Mouse (Mus musculus): ENCODE results near the gene Foxr1. TPM values are rescaled to one million over a fixed set of nuclear protein-coding genes. Genes with fewer than 3 reads are reported as not detected.
A peak's percentile ranks its signal among the peaks of the same experiment; 100 is the strongest.

Gene Foxr1
- polyA plus RNA-seq, 1 experiment from 2014 or later, result not detected

DNA sequence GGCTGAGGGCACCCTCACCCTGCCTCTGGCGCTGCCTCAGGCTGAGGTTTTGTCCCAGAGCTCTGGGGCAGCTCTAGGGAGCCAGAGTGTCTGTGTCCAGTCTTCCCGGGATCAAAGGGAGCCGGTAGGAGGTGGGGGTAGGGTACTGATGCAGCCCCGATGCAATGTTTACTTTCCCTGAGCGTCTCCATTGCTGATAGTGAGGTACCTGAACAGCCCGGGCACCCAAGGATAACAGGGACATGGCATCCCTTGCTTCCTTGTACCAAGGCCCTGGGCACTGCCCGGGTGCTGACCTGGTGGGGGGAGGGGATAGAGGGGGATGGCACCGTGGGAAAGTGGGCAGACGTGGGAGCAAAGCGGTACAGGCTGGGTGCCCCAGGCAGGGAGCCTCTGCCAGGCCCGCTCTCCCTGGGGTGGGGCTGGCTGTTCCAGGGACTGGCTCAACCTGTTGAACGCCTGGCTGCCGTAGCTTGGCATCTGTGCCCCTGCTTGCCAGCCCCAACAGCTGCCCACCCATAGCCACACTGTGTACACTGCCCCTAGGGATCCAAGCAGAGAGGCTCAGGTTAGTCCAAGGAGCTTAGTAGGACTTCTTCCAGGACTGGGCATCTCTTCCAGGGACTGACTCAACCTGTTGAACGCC lies 44.7 kb upstream of the Foxr1 start:
- WGBS, result 25% methylated on average over 14 of the region's 14 CpGs
- no peak for ATAC-seq (replicated peaks; ENCODE audit: extremely low read depth, insufficient read depth, low FRiP score)

DNA sequence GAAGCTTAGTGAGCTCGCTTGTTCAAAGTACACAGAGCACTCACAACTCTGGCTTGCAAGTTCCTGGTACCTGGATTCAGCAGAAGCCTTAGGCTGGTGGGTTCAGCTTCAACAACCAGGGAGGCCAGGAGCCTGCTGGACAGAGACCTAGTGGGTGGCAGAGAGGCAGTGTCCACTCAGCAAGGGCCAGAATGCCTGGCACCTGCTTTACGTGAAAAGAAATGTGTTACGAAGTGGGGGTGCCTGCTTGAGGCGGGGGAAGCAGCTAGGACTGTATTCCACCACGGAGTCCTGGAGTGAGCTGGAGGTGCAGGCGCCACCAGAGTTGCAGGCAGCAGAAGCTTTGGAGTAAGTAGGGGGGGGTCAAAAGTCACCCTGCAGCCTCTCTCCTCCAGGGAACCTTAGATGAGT lies 44.2 kb upstream of the Foxr1 start:
- H3K4me1 ChIP-seq (ENCODE audit: control insufficient read depth, insufficient read depth, low read length), result peaks cover 70% of the 10 kb centered on the region
- H3K9me3 ChIP-seq (replicated peaks; ENCODE audit: control insufficient read depth, low read length), result no peaks in the 10 kb centered on the region
- peak overlapping the region; percentile 99 for H3K9ac ChIP-seq (ENCODE audit: low read length)
- H3K27me3 ChIP-seq (ENCODE audit: control insufficient read depth, insufficient read depth, low read length), result no peaks in the 10 kb centered on the region
- ATAC-seq (replicated peaks; ENCODE audit: extremely low read depth, insufficient read depth, low FRiP score), result no peak
- H3K4me2 ChIP-seq (ENCODE audit: low read depth, low read length), result peak overlapping the region; percentile 95
- 36% methylated on average over 6 of the region's 6 CpGs for WGBS
- H3K27ac ChIP-seq (ENCODE audit: low read length), result peak overlapping the region; percentile 95
- peak overlapping the region; percentile 96 for H3K4me3 ChIP-seq (ENCODE audit: low read length)
- no peaks in the 10 kb centered on the region for H3K36me3 ChIP-seq (ENCODE audit: control insufficient read depth, insufficient read depth)

More for the DNA sequence above, 44.7 kb upstream of the Foxr1 start:
- Histone ChIP-seq H3K9ac (ENCODE audit: low read length) (peak overlapping the region; percentile 99), H3K4me2 (ENCODE audit: low read depth, low read length) (peak overlapping the region; percentile 95), H3K4me1 (ENCODE audit: control insufficient read depth, insufficient read depth, low read length) (peaks cover 71% of the 10 kb centered on the region), H3K9me3 (replicated peaks; ENCODE audit: control insufficient read depth, low read length) (no peaks in the 10 kb centered on the region), H3K27ac (ENCODE audit: low read length) (peak overlapping the region; percentile 95), H3K4me3 (ENCODE audit: low read length) (peak overlapping the region; percentile 96), H3K36me3 (ENCODE audit: control insufficient read depth, insufficient read depth) (no peaks in the 10 kb centered on the region), H3K27me3 (ENCODE audit: control insufficient read depth, insufficient read depth, low read length) (no peaks in the 10 kb centered on the region)

DNA sequence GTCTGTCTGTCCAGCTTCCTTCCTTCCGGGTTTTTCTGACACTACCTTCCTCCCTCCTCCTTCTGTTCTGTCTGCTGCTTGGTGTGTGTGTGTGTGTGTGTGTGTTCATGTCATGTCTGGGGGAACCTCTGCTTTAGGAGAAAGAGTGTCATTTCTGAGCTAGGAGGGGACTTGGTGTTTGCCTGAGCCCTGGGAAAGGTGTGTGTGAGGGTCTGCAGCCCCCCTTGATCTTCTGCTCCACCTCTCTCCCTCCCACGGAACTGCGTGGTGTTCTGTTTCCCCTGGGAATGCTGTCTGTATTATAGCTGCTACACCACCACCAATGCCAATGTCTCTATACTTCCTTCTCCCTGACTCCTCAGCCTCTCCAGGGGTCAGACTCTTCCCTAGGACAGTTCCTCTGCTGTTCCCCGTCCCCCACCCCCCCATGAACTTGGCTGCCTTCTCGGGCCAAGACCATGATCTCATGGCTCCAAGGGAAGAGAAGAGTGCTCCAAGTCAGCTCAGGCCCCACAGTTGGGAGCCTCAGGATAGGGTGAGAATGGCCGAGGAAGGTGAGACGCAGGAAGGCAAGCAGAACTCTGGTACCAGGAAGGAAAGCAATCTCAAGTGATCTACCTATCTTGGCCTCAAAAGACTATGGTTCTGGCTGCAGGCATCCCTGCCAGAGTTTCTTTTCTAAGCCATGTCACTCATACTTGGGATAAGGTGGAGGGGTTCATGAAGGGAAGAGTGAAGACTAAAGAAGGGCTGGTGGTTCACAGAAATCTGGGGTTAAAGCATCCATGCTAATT lies 43.6 kb upstream of the Foxr1 start:
- H3K4me1 ChIP-seq (ENCODE audit: control insufficient read depth, insufficient read depth, low read length), result peaks cover 67% of the 10 kb centered on the region
- peak overlapping the region; percentile 95 for H3K4me2 ChIP-seq (ENCODE audit: low read depth, low read length)
- peak overlapping the region; percentile 95 for H3K27ac ChIP-seq (ENCODE audit: low read length)
- H3K9ac ChIP-seq (ENCODE audit: low read length), result peak overlapping the region; percentile 99
- no peaks in the 10 kb centered on the region for H3K36me3 ChIP-seq (ENCODE audit: control insufficient read depth, insufficient read depth)
- peak overlapping the region; percentile 96 for H3K4me3 ChIP-seq (ENCODE audit: low read length)
- no peaks in the 10 kb centered on the region for H3K27me3 ChIP-seq (ENCODE audit: control insufficient read depth, insufficient read depth, low read length)
- no peak for ATAC-seq (replicated peaks; ENCODE audit: extremely low read depth, insufficient read depth, low FRiP score)
- H3K9me3 ChIP-seq (replicated peaks; ENCODE audit: control insufficient read depth, low read length), result no peaks in the 10 kb centered on the region
- WGBS, result 12% methylated on average over 7 of the region's 7 CpGs

- no peaks in the 10 kb centered on the region for H3K27me3 ChIP-seq (ENCODE audit: control insufficient read depth, insufficient read depth, low read length)
These were observed 42.6 kb upstream of the Foxr1 start for GRCm38 (mm10) chr9:44483510-44484044.

GRCm38 (mm10) chr9:44483041-44483509 lies 42.1 kb upstream of the Foxr1 start:
- no peak for ATAC-seq (replicated peaks; ENCODE audit: extremely low read depth, insufficient read depth, low FRiP score)
- peak overlapping the region; percentile 99 for H3K9ac ChIP-seq (ENCODE audit: low read length)
- peaks cover 55% of the 10 kb centered on the region for H3K4me1 ChIP-seq (ENCODE audit: control insufficient read depth, insufficient read depth, low read length)
- H3K27ac ChIP-seq (ENCODE audit: low read length), result peak overlapping the region; percentile 95
- peak overlapping the region; percentile 95 for H3K4me2 ChIP-seq (ENCODE audit: low read depth, low read length)
- H3K9me3 ChIP-seq (replicated peaks; ENCODE audit: control insufficient read depth, low read length), result no peaks in the 10 kb centered on the region
- WGBS, result under 1% methylated on average over 39 of the region's 39 CpGs
- no peaks in the 10 kb centered on the region for H3K27me3 ChIP-seq (ENCODE audit: control insufficient read depth, insufficient read depth, low read length)
- H3K4me3 ChIP-seq (ENCODE audit: low read length), result peak overlapping the region; percentile 96
- H3K36me3 ChIP-seq (ENCODE audit: control insufficient read depth, insufficient read depth), result no peaks in the 10 kb centered on the region

More at GRCm38 (mm10) chr9:44483510-44484044, 42.6 kb upstream of the Foxr1 start:
- Histone ChIP-seq H3K36me3 (ENCODE audit: control insufficient read depth, insufficient read depth) (no peaks in the 10 kb centered on the region), H3K4me3 (ENCODE audit: low read length) (peak overlapping the region; percentile 96), H3K9me3 (replicated peaks; ENCODE audit: control insufficient read depth, low read length) (no peaks in the 10 kb centered on the region), H3K4me2 (ENCODE audit: low read depth, low read length) (peak overlapping the region; percentile 95), H3K27ac (ENCODE audit: low read length) (peak overlapping the region; percentile 95), H3K4me1 (ENCODE audit: control insufficient read depth, insufficient read depth, low read length) (peaks cover 57% of the 10 kb centered on the region), H3K9ac (ENCODE audit: low read length) (peak overlapping the region; percentile 99)
- 0 out of 2 replicates have a peak, but pooled peaks have one; percentile 4 for ATAC-seq (replicated peaks; ENCODE audit: extremely low read depth, insufficient read depth, low FRiP score)
- WGBS, result under 1% methylated on average over 12 of the region's 12 CpGs

- H3K27ac ChIP-seq (ENCODE audit: low read length), result peak within 1 kb of the TSS; percentile 95
- peak within 1 kb of the TSS; percentile 96 for H3K4me3 ChIP-seq (ENCODE audit: low read length)
- H3K9me3 ChIP-seq (replicated peaks; ENCODE audit: control insufficient read depth, low read length), result no peaks in the 10 kb centered on the region
- H3K9ac ChIP-seq (ENCODE audit: low read length), result peak within 1 kb of the TSS; percentile 99
- peak within 1 kb of the TSS; percentile 95 for H3K4me2 ChIP-seq (ENCODE audit: low read depth, low read length)
- H3K27me3 ChIP-seq (ENCODE audit: control insufficient read depth, insufficient read depth, low read length), result no peaks in the 10 kb centered on the region
- 1% methylated on average over 16 of the region's 31 CpGs for WGBS
- H3K4me1 ChIP-seq (ENCODE audit: control insufficient read depth, insufficient read depth, low read length), result peaks cover 53% of the 10 kb centered on the region
- peak; percentile 49 for ATAC-seq (replicated peaks; ENCODE audit: extremely low read depth, insufficient read depth, low FRiP score)
- H3K36me3 ChIP-seq (ENCODE audit: control insufficient read depth, insufficient read depth), result no peaks in the 10 kb centered on the region
These were observed 41.6 kb upstream of the Foxr1 start, which contains the start of gene Bcl9l for GRCm38 (mm10) chr9:44482552-44482951. TSS of gene Bcl9l (plus strand) at chr9:44482825.

DNA sequence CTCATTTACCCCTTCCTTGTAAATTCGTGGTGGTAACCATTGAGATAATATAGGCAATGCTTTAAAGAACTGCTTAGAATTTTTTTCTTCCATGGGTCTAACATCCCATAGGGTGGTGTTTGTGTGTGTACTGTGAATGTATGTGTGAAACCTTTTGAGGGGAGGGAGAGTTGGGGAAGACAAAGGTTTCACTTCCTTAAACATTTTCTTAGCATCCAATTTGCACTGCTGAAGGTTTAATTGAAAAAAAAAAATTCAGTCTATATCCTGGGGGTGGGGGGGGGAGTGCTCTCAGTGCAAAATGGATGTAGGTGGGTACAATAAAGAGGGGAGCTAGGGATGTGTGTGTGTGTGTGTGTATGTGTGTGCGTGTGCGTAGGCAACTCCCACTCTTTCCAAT lies 41.2 kb upstream of the Foxr1 start:
- peak overlapping the region; percentile 99; the same call in 1 of the 2 replicates for H3K9ac ChIP-seq (ENCODE audit: low read length)
- H3K36me3 ChIP-seq (ENCODE audit: control insufficient read depth, insufficient read depth), result no peaks in the 10 kb centered on the region
- H3K9me3 ChIP-seq (replicated peaks; ENCODE audit: control insufficient read depth, low read length), result no peaks in the 10 kb centered on the region
- 18% methylated on average over 3 of the region's 3 CpGs for WGBS
- peak overlapping the region; percentile 95 for H3K27ac ChIP-seq (ENCODE audit: low read length)
- H3K4me2 ChIP-seq (ENCODE audit: low read depth, low read length), result peak overlapping the region; percentile 95
- H3K4me3 ChIP-seq (ENCODE audit: low read length), result peak overlapping the region; percentile 96
- H3K27me3 ChIP-seq (ENCODE audit: control insufficient read depth, insufficient read depth, low read length), result no peaks in the 10 kb centered on the region
- ATAC-seq (replicated peaks; ENCODE audit: extremely low read depth, insufficient read depth, low FRiP score), result no peak
- H3K4me1 ChIP-seq (ENCODE audit: control insufficient read depth, insufficient read depth, low read length), result peaks cover 52% of the 10 kb centered on the region

DNA sequence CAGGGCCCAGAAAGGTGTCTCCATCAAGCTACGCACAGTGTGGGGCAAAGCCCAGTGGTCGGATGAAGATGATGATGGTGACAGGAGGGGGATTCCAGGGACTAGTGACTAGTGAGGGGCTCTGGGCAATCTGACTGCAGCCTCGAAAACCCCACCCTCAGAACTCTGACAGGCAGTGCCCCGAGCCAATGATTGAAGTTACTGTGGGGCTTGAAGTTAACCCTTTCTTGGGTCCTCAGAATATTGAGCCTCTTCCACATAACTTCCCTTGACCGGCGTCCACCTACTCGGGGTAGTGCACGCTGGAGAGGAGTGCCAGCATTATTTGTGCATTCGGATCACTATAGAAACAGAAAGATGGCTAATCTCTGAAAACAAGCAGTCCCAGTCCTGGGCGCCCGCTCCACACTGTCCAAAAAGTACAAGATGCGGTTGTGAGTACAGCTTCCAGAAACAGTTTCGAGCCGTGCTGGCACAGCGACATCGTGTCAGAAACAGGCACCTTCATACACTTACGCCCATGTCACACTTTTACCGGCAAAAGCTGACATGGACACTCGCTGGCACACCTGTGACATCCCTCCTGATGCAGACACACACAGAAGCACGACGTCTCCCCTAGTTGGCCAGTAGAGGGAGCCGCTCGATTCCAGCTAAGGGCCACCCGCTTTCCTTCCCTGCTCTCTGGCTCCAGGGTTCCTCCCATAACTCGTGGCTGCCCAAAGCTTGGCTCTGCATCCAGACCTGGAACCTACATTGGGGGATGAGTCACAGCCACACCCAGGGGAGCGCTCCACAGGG lies 38.9 kb upstream of the Foxr1 start:
- Histone ChIP-seq H3K9me3 (replicated peaks; ENCODE audit: control insufficient read depth, low read length) (no peaks in the 10 kb centered on the region), H3K9ac (ENCODE audit: low read length) (peak overlapping the region; percentile 86), H3K27me3 (ENCODE audit: control insufficient read depth, insufficient read depth, low read length) (no peaks in the 10 kb centered on the region), H3K4me3 (ENCODE audit: low read length) (peak overlapping the region; percentile 74), H3K4me1 (ENCODE audit: control insufficient read depth, insufficient read depth, low read length) (peaks cover 30% of the 10 kb centered on the region), H3K27ac (ENCODE audit: low read length) (peak overlapping the region; percentile 97), H3K36me3 (ENCODE audit: control insufficient read depth, insufficient read depth) (no peaks in the 10 kb centered on the region), H3K4me2 (ENCODE audit: low read depth, low read length) (peak overlapping the region; percentile 95)
- WGBS, result under 1% methylated on average over 26 of the region's 26 CpGs
- peak; percentile 51 for ATAC-seq (replicated peaks; ENCODE audit: extremely low read depth, insufficient read depth, low FRiP score)

Measured in heart, embryonic 16.5 days (tissue).